Mouse (Mus musculus): ENCODE data around the gene Cadps.

- TF ChIP-seq CTCF (IDR thresholded peaks at IDR 0.05; ENCODE audit: control insufficient read depth, insufficient read depth, insufficient read length) (no peak), CEBPB (IDR thresholded peaks at IDR 0.05; ENCODE audit: low read depth) (no peak), MYOG (IDR thresholded peaks at IDR 0.05; ENCODE audit: control insufficient read depth, extremely low read depth, insufficient read length) (no peak), MAX (IDR thresholded peaks at IDR 0.05) (no peak), MYOD1 (IDR thresholded peaks at IDR 0.05; ENCODE audit: control insufficient read depth, insufficient read length, low read depth) (no peak), USF1 (IDR thresholded peaks at IDR 0.05; ENCODE audit: low read depth) (no peak), FOSL1 (IDR thresholded peaks at IDR 0.05; ENCODE audit: insufficient read depth, low read length, poor library complexity, severe bottlenecking) (no peak)
Observed at GRCm38 (mm10) chr14:12821156-12821813, 1.6 kb downstream of the Cadps start.
